Mouse (Mus musculus) forebrain, embryonic 10.5 days (tissue): ENCODE measurements around the gene Dnmbp. TPM values are rescaled to one million over a fixed set of nuclear protein-coding genes. Genes with fewer than 3 reads are reported as not detected.

Experiments used
- DNase-seq: peaks from one replicate; pipeline ENCODE4 v3.0.0-alpha.2; 2017; ENCODE audit warnings: low spot score; ENCODE audit errors: extremely low spot score
- H3K27ac ChIP-seq: fragments of 300-500 bp; sonication (generic); 2 replicates; pipeline ENCODE4 v1.5.1; 2016; ENCODE audit warnings: mild to moderate bottlenecking
- H3K27me3 ChIP-seq: fragments of 300-500 bp; sonication (generic); 2 replicates; pipeline ENCODE4 v1.6.1; 2016; ENCODE audit warnings: mild to moderate bottlenecking; ENCODE audit not compliant: poor library complexity, severe bottlenecking
- H3K36me3 ChIP-seq: fragments of 300-500 bp; sonication (generic); replicated peaks from 2 replicates; pipeline ENCODE4 v1.6.1; 2016; ENCODE audit warnings: mild to moderate bottlenecking, moderate library complexity
- H3K4me1 ChIP-seq: fragments of 300-500 bp; sonication (generic); 2 replicates; pipeline ENCODE4 v1.6.1; 2016
- H3K4me3 ChIP-seq: fragments of 300-500 bp; sonication (generic); 2 replicates; pipeline ENCODE4 v1.5.1; 2016; ENCODE audit warnings: mild to moderate bottlenecking, moderate library complexity
- H3K9me3 ChIP-seq: fragments of 300-500 bp; sonication (generic); 2 replicates; pipeline ENCODE4 v1.6.1; 2016; ENCODE audit warnings: mild to moderate bottlenecking, moderate library complexity
- WGBS: fragments of 180-500 bp; shearing (Covaris S2); methylation state at CpG from one replicate; pipeline ENCODE4 v1.1.7; 2016; 5-methylcytosine and 5-hydroxymethylcytosine counted together
- polyA plus RNA-seq: library from polyadenylated mRNA; unstranded; fragments of >200 nt; fragmentation: Nextera tagmentation; extraction: Ambion mirVana; gene quantifications from 2 replicates; pipeline ENCODE4 v1.2.1, GENCODE M21; 2016

The Dnmbp gene
- polyA plus RNA-seq, 1 experiment from 2014 or later: 18.4 TPM

DNA sequence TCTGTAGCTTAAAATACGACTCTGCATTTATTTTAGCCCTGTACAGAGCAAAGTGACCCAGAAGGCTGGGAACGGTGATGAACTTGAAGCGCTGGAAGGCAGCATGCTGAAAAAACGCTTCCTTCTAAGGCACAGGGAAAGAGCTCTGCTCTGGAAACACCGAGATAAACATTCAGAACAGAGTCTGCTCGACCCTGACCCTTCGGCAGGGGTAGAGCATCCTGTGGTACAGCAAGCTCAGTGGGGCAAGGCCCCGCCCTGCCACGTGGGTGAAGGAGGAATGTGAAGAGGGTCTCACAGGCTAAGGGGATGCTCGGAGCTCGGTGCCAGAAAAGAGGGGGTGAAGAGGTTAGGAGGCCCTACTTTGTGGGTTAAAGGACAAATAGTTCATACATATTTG lies 1.6 kb downstream of the Dnmbp start:
- H3K27me3 ChIP-seq: peaks cover 12% of the 10 kb centered on the region
- H3K27ac ChIP-seq: no peak overlapping the region
- WGBS: 56% methylated on average over 11 of the region's 11 CpGs
- H3K4me3 ChIP-seq: no peak overlapping the region; the same call in 1 of the 2 replicates
- peaks cover 33% of the 10 kb centered on the region for H3K4me1 ChIP-seq
- no peaks in the 10 kb centered on the region for H3K9me3 ChIP-seq
- H3K36me3 ChIP-seq: no peaks in the 10 kb centered on the region
- DNase-seq: no peak

GRCm38 (mm10) chr19:43930926-43931325 lies 9.1 kb downstream of the Dnmbp start:
- WGBS: 97% methylated on average over 6 of the region's 6 CpGs
- no peaks in the 10 kb centered on the region for H3K36me3 ChIP-seq
- DNase-seq: no peak
- H3K9me3 ChIP-seq: no peaks in the 10 kb centered on the region
- peaks cover 18% of the 10 kb centered on the region for H3K4me1 ChIP-seq
- no peak overlapping the region for H3K4me3 ChIP-seq
- H3K27me3 ChIP-seq: peaks cover 4% of the 10 kb centered on the region; the same call in 1 of the 2 replicates
- H3K27ac ChIP-seq: no peak overlapping the region

- Histone ChIP-seq H3K9me3 (no peaks in the 10 kb centered on the region), H3K27me3 (peaks cover 4% of the 10 kb centered on the region; the same call in 1 of the 2 replicates), H3K4me1 (peaks cover 18% of the 10 kb centered on the region), H3K36me3 (no peaks in the 10 kb centered on the region), H3K27ac (peak overlapping the region; percentile 66), H3K4me3 (no peak overlapping the region)
- 48% methylated on average over 7 of the region's 7 CpGs for WGBS
- DNase-seq: no peak
Measured at GRCm38 (mm10) chr19:43930366-43930765, 9.6 kb downstream of the Dnmbp start.

DNA sequence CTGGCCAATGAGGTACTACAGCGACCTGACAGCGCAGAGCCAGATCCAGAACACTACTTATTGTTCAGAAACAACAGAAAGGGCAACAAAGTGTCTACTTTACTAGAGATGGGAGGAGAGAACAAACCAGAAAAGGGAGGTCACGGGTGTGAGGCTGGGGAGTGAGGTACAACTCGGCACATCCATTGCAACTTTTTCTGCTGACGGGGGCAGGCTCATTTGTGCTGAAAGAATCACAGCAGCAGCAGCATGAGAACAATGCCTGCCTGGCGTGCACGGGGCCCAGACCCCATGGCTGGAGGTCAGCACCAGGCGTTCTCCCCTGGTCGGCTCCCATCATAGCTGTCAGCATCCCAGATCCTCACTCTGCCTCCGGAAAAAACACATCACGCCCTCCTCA lies 10.1 kb downstream of the Dnmbp start:
- no peaks in the 10 kb centered on the region for H3K9me3 ChIP-seq
- no peaks in the 10 kb centered on the region for H3K36me3 ChIP-seq
- no peak for DNase-seq
- no peak overlapping the region for H3K4me3 ChIP-seq
- peak overlapping the region; percentile 66 for H3K27ac ChIP-seq
- peaks cover 18% of the 10 kb centered on the region for H3K4me1 ChIP-seq
- WGBS: 30% methylated on average over 11 of the region's 11 CpGs
- H3K27me3 ChIP-seq: peaks cover 4% of the 10 kb centered on the region; the same call in 1 of the 2 replicates

- no peak for DNase-seq
- Histone ChIP-seq H3K4me1 (peaks cover 18% of the 10 kb centered on the region), H3K36me3 (peaks cover 2% of the 10 kb centered on the region; the same call in 1 of the 2 replicates), H3K9me3 (peaks cover 3% of the 10 kb centered on the region), H3K4me3 (no peak overlapping the region), H3K27me3 (peaks cover 4% of the 10 kb centered on the region; the same call in 1 of the 2 replicates), H3K27ac (no peak overlapping the region)
- WGBS: 88% methylated on average over 5 of the region's 5 CpGs
Measured at GRCm38 (mm10) chr19:43927967-43928366, 12.0 kb downstream of the Dnmbp start.

DNA sequence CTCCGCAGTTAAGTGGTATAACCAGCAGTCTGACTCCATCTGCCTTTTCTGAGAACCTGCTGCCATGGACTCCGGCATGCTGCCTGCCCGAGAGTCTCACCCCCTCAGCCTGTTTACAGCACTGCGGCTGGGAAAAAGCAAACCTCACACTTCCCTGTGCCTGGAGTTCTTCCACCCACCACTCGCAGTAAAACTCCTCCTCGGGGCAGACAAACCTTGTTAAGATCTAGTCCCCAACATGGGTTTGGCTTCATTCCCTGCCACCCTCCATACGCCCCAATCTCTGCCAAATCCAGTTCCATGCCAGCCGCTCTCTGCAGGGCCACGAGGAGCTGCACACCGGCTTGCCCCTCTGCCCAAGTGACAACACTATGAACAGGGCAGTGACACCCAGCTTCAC lies 12.9 kb downstream of the Dnmbp start:
- no peak for DNase-seq
- peaks cover 18% of the 10 kb centered on the region for H3K4me1 ChIP-seq
- peaks cover 4% of the 10 kb centered on the region; the same call in 1 of the 2 replicates for H3K27me3 ChIP-seq
- no peak overlapping the region for H3K27ac ChIP-seq
- peaks cover 2% of the 10 kb centered on the region; the same call in 1 of the 2 replicates for H3K36me3 ChIP-seq
- H3K9me3 ChIP-seq: peaks cover 5% of the 10 kb centered on the region
- H3K4me3 ChIP-seq: no peak overlapping the region
- WGBS: 85% methylated on average over 10 of the region's 10 CpGs

DNA sequence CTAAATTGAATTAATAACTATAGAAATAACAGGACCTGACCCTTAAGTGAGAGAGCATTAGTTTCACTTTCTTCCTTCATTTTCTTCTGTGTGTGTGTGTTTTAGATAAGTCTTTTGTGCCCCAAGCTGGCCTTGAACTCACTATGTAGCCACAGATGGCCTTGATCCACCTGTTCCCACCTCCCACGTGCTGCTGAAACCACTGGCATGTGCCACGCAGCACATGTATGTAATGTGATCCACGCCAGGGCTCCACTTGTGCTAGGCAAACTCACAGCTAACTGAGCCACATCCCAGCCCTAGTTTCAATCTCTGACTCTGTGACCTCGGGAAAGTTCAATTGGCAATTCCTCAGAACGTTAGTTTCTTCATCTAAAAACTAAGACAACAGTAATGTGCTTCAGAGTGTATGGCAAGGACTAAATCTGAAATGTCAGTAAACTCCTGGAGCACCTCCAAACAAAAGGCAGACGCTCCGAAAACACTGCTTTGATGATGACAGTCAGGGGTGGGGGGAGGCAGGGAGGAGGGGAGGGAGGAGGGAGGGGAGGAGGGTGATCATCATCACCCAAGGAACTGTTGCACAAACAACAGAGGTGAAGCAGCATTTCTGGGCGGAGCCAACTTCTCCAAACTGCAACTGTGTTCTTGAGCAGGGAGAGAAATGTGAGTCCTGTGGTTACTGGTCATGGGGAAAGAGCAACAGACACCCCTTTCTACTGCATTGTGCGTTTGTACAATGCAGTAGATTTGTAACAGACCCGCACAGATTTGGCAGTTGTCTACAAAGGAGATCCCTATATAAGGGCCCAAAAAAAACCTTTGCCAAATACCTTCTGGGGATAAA lies 13.6 kb downstream of the Dnmbp start:
- Histone ChIP-seq H3K4me3 (no peak overlapping the region), H3K9me3 (peaks cover 5% of the 10 kb centered on the region), H3K27me3 (peaks cover 10% of the 10 kb centered on the region; the same call in 1 of the 2 replicates), H3K36me3 (peaks cover 2% of the 10 kb centered on the region; the same call in 1 of the 2 replicates), H3K4me1 (peaks cover 18% of the 10 kb centered on the region), H3K27ac (no peak overlapping the region)
- DNase-seq: no peak
- WGBS: 85% methylated on average over 10 of the region's 10 CpGs

DNA sequence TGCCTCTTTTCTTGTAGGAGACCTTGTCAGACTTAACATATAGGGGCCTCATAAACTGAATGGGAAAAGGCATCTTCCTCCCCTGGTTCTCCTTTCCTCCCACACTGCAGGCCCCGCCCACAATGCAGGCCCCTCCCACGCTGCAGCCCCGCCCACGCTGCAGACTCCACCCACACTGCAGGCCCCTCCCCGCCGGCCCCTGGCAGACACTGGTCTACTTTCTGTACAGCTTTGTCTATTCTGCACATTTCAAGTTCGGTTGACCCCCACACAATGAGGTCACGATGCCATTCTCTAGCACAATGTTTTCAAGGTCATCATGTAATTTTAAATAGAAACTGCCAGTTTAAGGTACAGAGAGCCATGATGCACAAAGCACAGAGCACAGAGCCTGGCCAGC lies 15.6 kb downstream of the Dnmbp start:
- Histone ChIP-seq H3K27ac (no peak overlapping the region), H3K27me3 (peaks cover 20% of the 10 kb centered on the region), H3K4me3 (no peak overlapping the region), H3K9me3 (peaks cover 5% of the 10 kb centered on the region), H3K36me3 (peaks cover 2% of the 10 kb centered on the region; the same call in 1 of the 2 replicates), H3K4me1 (peaks cover 17% of the 10 kb centered on the region)
- WGBS: 73% methylated on average over 8 of the region's 8 CpGs
- no peak for DNase-seq

GRCm38 (mm10) chr19:43922963-43923362 lies 17.0 kb downstream of the Dnmbp start:
- Histone ChIP-seq H3K4me1 (peaks cover 14% of the 10 kb centered on the region), H3K27me3 (peaks cover 17% of the 10 kb centered on the region), H3K9me3 (peaks cover 5% of the 10 kb centered on the region), H3K4me3 (no peak overlapping the region), H3K36me3 (peaks cover 2% of the 10 kb centered on the region; the same call in 1 of the 2 replicates), H3K27ac (no peak overlapping the region)
- no peak for DNase-seq
- 92% methylated on average over 7 of the region's 7 CpGs for WGBS

- no peak overlapping the region for H3K4me3 ChIP-seq
- no peak for DNase-seq
- H3K27ac ChIP-seq: no peak overlapping the region
- WGBS: 63% methylated on average over 13 of the region's 13 CpGs
- peaks cover 17% of the 10 kb centered on the region for H3K27me3 ChIP-seq
- H3K4me1 ChIP-seq: peaks cover 15% of the 10 kb centered on the region
- H3K9me3 ChIP-seq: peaks cover 5% of the 10 kb centered on the region
- peaks cover 2% of the 10 kb centered on the region; the same call in 1 of the 2 replicates for H3K36me3 ChIP-seq
Measured at GRCm38 (mm10) chr19:43921410-43921809, 18.6 kb downstream of the Dnmbp start.

DNA sequence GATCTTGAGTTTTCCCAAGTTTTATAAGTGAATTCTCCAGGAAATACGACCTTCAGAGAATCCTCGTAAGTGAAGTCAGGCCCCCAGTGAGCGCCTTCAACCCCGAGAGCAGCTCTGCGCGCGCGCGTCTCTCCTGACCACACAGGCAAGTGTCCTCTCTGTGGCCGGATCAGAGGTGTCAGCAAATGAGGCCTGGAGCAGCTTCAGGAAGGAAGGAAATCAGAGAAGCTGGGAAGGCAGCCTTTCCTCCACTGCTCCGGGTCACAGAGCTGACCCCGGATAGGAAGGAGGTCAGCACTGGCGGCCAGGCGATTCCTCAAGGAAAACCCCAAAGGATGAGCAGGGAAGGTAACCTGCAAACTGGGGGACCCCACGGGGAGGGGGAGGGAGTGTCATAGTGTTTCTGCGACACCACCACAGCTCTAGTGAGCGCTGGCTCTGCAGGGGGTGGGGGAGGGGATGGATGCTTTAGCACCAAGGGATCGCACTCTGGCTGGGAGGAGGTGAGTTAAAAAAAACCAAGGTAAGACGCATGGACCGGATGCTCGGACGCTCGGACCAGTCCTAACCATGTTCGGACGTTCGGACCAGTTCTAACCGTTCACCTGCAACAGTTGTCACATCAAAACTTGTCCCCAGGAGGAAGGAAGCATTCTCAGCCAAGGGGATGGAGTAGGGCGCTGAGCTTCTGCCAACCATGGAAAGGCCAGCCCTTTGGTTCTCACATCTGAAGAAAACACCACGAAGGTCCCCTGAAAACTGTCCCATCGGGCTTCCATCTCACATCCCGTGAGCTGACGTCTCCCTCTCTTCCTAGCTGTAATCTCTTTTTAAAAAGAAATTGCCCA lies 19.3 kb downstream of the Dnmbp start:
- no peak overlapping the region for H3K27ac ChIP-seq
- H3K4me1 ChIP-seq: peaks cover 15% of the 10 kb centered on the region
- no peak for DNase-seq
- peaks cover 2% of the 10 kb centered on the region; the same call in 1 of the 2 replicates for H3K36me3 ChIP-seq
- H3K27me3 ChIP-seq: peaks cover 17% of the 10 kb centered on the region
- 15% methylated on average over 32 of the region's 32 CpGs for WGBS
- H3K4me3 ChIP-seq: peak overlapping the region; percentile 29
- H3K9me3 ChIP-seq: peaks cover 5% of the 10 kb centered on the region

DNA sequence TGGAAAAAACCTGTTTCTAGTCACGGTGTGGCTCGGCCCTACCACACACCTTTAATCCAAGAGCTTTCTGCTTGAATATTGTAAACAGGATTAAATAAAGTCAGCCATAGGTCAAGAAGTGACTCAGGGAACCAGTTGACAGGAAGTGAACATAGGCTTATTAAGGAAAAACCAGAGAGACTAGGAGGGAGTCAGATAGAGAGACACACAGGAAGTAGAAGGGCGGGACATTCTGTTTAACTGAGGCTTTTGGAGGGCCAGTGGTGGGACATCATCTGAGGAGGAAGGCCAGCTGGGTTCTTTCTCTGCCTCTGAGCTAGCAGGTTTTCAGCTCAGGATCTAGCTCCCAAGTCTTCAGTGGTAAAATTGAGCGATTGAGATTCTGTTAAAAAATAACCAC lies 20.1 kb downstream of the Dnmbp start:
- H3K9me3 ChIP-seq: peaks cover 5% of the 10 kb centered on the region
- no peak for DNase-seq
- no peak overlapping the region for H3K27ac ChIP-seq
- peaks cover 2% of the 10 kb centered on the region; the same call in 1 of the 2 replicates for H3K36me3 ChIP-seq
- peaks cover 17% of the 10 kb centered on the region for H3K27me3 ChIP-seq
- 90% methylated on average over 4 of the region's 4 CpGs for WGBS
- peaks cover 15% of the 10 kb centered on the region for H3K4me1 ChIP-seq
- no peak overlapping the region for H3K4me3 ChIP-seq
